Mouse (Mus musculus): ENCODE measurements around the gene Sdad1. TPM values are rescaled to one million over a fixed set of nuclear protein-coding genes. Genes with fewer than 3 reads are reported as not detected.

Gene Sdad1
- polyA plus RNA-seq, 1 experiment = 83.8 TPM

- Histone ChIP-seq H3K9ac (ENCODE audit: low read depth, poor library complexity, severe bottlenecking) (no peak overlapping the region), H3K27me3 (ENCODE audit: control insufficient read depth, insufficient read depth, low read length, poor library complexity, severe bottlenecking) (no peaks in the 10 kb centered on the region), H3K4me3 (ENCODE audit: low read depth, low read length) (no peak overlapping the region), H3K9me3 (replicated peaks; ENCODE audit: control insufficient read depth, insufficient read depth, low read length, poor library complexity, severe bottlenecking) (no peaks in the 10 kb centered on the region), H3K36me3 (ENCODE audit: control insufficient read depth, insufficient read depth, low read length, poor library complexity, severe bottlenecking) (no peaks in the 10 kb centered on the region), H3K27ac (ENCODE audit: insufficient read depth, low read length) (no peak overlapping the region), H3K4me1 (ENCODE audit: control insufficient read depth, insufficient read depth, low read length) (no peaks in the 10 kb centered on the region)
- TF ChIP-seq POLR2A (IDR thresholded peaks at IDR 0.05; ENCODE audit: insufficient read depth, low read length) (no peak), CTCF (IDR thresholded peaks at IDR 0.05; ENCODE audit: low read depth, low read length) (no peak), EP300 (IDR thresholded peaks at IDR 0.05; ENCODE audit: insufficient read depth, low read depth, low read length) (no peak)
Observed at GRCm38 (mm10) chr5:92331122-92331521, 20.8 kb upstream of the Sdad1 start.

GRCm38 (mm10) chr5:92327929-92328328, 17.6 kb upstream of the Sdad1 start, which contains the start of gene Cxcl9:
Cxcl9 (minus strand) TSS chr5:92328079.
- Histone ChIP-seq H3K36me3 (ENCODE audit: control insufficient read depth, insufficient read depth, low read length, poor library complexity, severe bottlenecking) (no peaks in the 10 kb centered on the region), H3K4me3 (ENCODE audit: low read depth, low read length) (no peak within 1 kb of the TSS), H3K9me3 (replicated peaks; ENCODE audit: control insufficient read depth, insufficient read depth, low read length, poor library complexity, severe bottlenecking) (no peaks in the 10 kb centered on the region), H3K27me3 (ENCODE audit: control insufficient read depth, insufficient read depth, low read length, poor library complexity, severe bottlenecking) (no peaks in the 10 kb centered on the region), H3K4me1 (ENCODE audit: control insufficient read depth, insufficient read depth, low read length) (no peaks in the 10 kb centered on the region), H3K27ac (ENCODE audit: insufficient read depth, low read length) (no peak within 1 kb of the TSS), H3K9ac (ENCODE audit: low read depth, poor library complexity, severe bottlenecking) (no peak within 1 kb of the TSS)
- TF ChIP-seq POLR2A (IDR thresholded peaks at IDR 0.05; ENCODE audit: insufficient read depth, low read length) (no peak), EP300 (IDR thresholded peaks at IDR 0.05; ENCODE audit: insufficient read depth, low read depth, low read length) (no peak), CTCF (IDR thresholded peaks at IDR 0.05; ENCODE audit: low read depth, low read length) (no peak)

DNA sequence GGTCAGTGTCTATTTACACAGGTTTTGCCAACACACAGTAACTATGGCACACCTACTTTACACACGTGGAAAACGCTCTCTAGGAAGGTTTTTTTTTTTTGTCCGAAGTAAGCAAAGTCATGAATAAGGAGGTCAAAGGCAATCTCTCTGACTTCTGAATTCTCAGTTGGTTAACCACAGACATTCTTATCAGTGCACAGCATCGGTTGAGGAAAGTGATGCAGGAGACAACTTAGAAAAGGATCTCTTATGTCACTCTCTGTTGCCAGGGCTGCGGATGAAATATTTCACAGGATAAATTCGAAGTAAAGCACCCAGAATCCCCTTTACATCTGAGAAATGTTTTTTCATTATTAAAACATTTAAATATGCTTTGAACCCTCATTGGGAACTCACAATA, 17.1 kb upstream of the Sdad1 start:
- TF ChIP-seq POLR2A (IDR thresholded peaks at IDR 0.05; ENCODE audit: insufficient read depth, low read length) = no peak
- TF ChIP-seq EP300 (IDR thresholded peaks at IDR 0.05; ENCODE audit: insufficient read depth, low read depth, low read length) = no peak
- TF ChIP-seq CTCF (IDR thresholded peaks at IDR 0.05; ENCODE audit: low read depth, low read length) = no peak
- Histone ChIP-seq H3K9me3 (replicated peaks; ENCODE audit: control insufficient read depth, insufficient read depth, low read length, poor library complexity, severe bottlenecking) (no peaks in the 10 kb centered on the region), H3K27me3 (ENCODE audit: control insufficient read depth, insufficient read depth, low read length, poor library complexity, severe bottlenecking) (no peaks in the 10 kb centered on the region), H3K4me1 (ENCODE audit: control insufficient read depth, insufficient read depth, low read length) (no peaks in the 10 kb centered on the region), H3K4me3 (ENCODE audit: low read depth, low read length) (no peak overlapping the region), H3K36me3 (ENCODE audit: control insufficient read depth, insufficient read depth, low read length, poor library complexity, severe bottlenecking) (no peaks in the 10 kb centered on the region), H3K27ac (ENCODE audit: insufficient read depth, low read length) (no peak overlapping the region), H3K9ac (ENCODE audit: low read depth, poor library complexity, severe bottlenecking) (no peak overlapping the region)

DNA sequence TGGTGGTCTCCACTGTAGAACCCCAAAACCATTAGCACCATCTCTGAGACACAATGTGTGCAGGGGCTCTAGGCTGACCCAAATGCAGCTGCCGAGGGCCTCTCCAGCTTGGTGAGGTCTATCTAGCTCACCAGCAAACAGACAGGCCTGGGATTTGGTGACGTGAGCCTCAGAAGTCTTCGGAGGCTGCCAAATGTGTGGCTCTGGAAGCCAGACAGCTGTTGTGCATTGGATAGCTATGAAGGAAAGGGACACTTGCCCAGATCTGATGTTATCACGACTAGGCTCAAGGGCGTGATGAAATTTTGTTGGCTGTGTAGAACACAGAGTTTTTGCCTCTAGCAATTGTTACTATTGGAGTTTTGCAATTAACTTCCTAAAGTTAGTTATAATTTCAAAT, 13.0 kb upstream of the Sdad1 start:
- Histone ChIP-seq H3K4me1 (ENCODE audit: control insufficient read depth, insufficient read depth, low read length) (no peaks in the 10 kb centered on the region), H3K27ac (ENCODE audit: insufficient read depth, low read length) (no peak overlapping the region), H3K4me3 (ENCODE audit: low read depth, low read length) (no peak overlapping the region), H3K9me3 (replicated peaks; ENCODE audit: control insufficient read depth, insufficient read depth, low read length, poor library complexity, severe bottlenecking) (no peaks in the 10 kb centered on the region), H3K27me3 (ENCODE audit: control insufficient read depth, insufficient read depth, low read length, poor library complexity, severe bottlenecking) (no peaks in the 10 kb centered on the region), H3K36me3 (ENCODE audit: control insufficient read depth, insufficient read depth, low read length, poor library complexity, severe bottlenecking) (no peaks in the 10 kb centered on the region), H3K9ac (ENCODE audit: low read depth, poor library complexity, severe bottlenecking) (no peak overlapping the region)
- TF ChIP-seq EP300 (IDR thresholded peaks at IDR 0.05; ENCODE audit: insufficient read depth, low read depth, low read length) (no peak), POLR2A (IDR thresholded peaks at IDR 0.05; ENCODE audit: insufficient read depth, low read length) (no peak), CTCF (IDR thresholded peaks at IDR 0.05; ENCODE audit: low read depth, low read length) (no peak)

GRCm38 (mm10) chr5:92322612-92323011, 12.3 kb upstream of the Sdad1 start:
- H3K9me3 ChIP-seq (replicated peaks; ENCODE audit: control insufficient read depth, insufficient read depth, low read length, poor library complexity, severe bottlenecking) = no peaks in the 10 kb centered on the region
- H3K27ac ChIP-seq (ENCODE audit: insufficient read depth, low read length) = no peak overlapping the region

DNA sequence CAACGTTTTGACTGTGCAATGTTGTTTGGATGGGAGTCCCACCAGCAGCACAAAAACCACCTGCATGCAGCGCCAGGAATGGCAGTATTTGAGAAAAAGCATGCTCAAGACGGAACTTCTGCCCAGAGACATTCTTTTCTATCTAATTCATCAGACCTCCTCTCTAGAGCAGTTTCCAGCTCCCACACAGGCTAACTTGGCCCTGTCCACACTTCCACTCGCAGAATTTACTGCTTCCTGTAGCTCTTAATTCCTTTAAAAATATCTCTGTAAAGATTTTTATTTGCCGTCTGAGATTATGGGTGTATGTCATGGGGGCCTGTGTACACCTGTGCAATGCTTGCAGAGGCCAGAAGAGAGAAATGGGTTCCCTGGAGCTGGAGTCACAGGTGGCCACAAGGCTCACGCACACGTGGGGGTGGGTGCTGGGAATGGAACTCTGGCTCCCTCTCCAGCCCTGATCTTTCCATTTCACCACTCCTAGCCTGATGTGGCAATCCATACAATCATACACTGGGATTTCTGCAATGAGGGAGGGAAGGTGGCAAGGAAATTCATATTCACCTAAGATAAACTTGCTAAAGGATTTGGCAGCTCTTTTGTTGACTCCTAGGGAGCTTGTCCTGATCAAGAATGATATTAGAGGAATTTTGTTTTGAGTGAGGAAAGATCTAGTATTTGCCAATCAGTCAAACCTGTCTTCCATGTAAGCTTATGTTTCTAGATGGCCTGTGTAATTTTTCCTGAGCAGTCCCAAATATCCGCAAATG, 11.5 kb upstream of the Sdad1 start:
- TF ChIP-seq EP300 (IDR thresholded peaks at IDR 0.05; ENCODE audit: insufficient read depth, low read depth, low read length) (no peak), CTCF (IDR thresholded peaks at IDR 0.05; ENCODE audit: low read depth, low read length) (no peak), POLR2A (IDR thresholded peaks at IDR 0.05; ENCODE audit: insufficient read depth, low read length) (no peak)
- no peak overlapping the region for H3K9ac ChIP-seq (ENCODE audit: low read depth, poor library complexity, severe bottlenecking)
- H3K27ac ChIP-seq (ENCODE audit: insufficient read depth, low read length) = no peak overlapping the region
- H3K4me1 ChIP-seq (ENCODE audit: control insufficient read depth, insufficient read depth, low read length) = no peaks in the 10 kb centered on the region
- no peaks in the 10 kb centered on the region for H3K27me3 ChIP-seq (ENCODE audit: control insufficient read depth, insufficient read depth, low read length, poor library complexity, severe bottlenecking)
- H3K36me3 ChIP-seq (ENCODE audit: control insufficient read depth, insufficient read depth, low read length, poor library complexity, severe bottlenecking) = no peaks in the 10 kb centered on the region
- no peaks in the 10 kb centered on the region for H3K9me3 ChIP-seq (replicated peaks; ENCODE audit: control insufficient read depth, insufficient read depth, low read length, poor library complexity, severe bottlenecking)
- H3K4me3 ChIP-seq (ENCODE audit: low read depth, low read length) = no peak overlapping the region

More at GRCm38 (mm10) chr5:92322612-92323011, 12.3 kb upstream of the Sdad1 start:
- Histone ChIP-seq H3K4me1 (ENCODE audit: control insufficient read depth, insufficient read depth, low read length) (no peaks in the 10 kb centered on the region), H3K27me3 (ENCODE audit: control insufficient read depth, insufficient read depth, low read length, poor library complexity, severe bottlenecking) (no peaks in the 10 kb centered on the region), H3K9ac (ENCODE audit: low read depth, poor library complexity, severe bottlenecking) (no peak overlapping the region), H3K36me3 (ENCODE audit: control insufficient read depth, insufficient read depth, low read length, poor library complexity, severe bottlenecking) (no peaks in the 10 kb centered on the region), H3K4me3 (ENCODE audit: low read depth, low read length) (no peak overlapping the region)
- TF ChIP-seq EP300 (IDR thresholded peaks at IDR 0.05; ENCODE audit: insufficient read depth, low read depth, low read length) = no peak
- no peak for TF ChIP-seq POLR2A (IDR thresholded peaks at IDR 0.05; ENCODE audit: insufficient read depth, low read length)
- no peak for TF ChIP-seq CTCF (IDR thresholded peaks at IDR 0.05; ENCODE audit: low read depth, low read length)

Measured in ES-Bruce4 (cell line).